Mouse (Mus musculus) left cerebral cortex, adult 9 months (tissue): ENCODE results near the gene Gm20431.

Experiments used
- DNase-seq, 2 experiments: peaks; one replicate each; pipeline ENCODE4 v3.0.0; 2022; ENCODE audit warnings: low spot score in 2 of 2

The Gm20431 gene

GRCm38 (mm10) chr2:167599195-167599594 lies 62.1 kb downstream of the Gm20431 start:
- DNase-seq, result no peak

DNA sequence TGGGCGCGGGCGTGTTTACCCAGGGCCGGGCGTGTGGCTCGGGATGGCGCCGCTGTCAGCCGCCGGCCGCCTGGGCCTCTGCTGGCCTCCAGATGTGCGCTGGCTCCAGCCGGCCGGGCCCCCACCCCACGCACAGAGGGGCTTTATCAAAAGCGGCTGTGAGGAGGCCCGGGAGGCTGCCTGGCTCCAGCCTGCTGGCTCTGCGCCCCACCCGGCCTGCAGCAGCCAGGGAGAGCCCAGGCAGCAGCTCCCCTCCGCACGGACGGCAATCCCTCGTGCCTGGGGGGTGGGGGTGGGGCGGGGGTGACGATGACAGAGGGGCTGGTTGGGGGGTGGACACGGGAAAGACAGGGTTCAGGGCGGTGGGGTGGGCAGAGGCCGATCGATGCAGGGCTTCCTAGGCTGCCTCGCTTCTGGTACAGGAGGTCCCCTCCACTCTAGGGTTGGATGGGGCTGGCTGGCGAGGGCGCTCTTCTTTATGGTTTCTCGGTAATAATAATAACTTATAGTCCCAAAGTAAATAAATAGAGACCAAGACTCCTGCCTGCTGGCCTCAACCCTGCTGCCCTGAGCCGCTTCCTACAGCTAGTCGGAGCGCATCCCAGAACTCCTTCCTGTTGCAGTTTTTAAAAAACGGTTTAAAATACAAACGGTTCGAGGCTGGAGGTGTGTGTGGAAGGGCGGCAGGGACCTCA lies 63.7 kb downstream of the Gm20431 start:
- no peak for DNase-seq

- DNase-seq, result no peak
Measured at GRCm38 (mm10) chr2:167596726-167597491, 64.4 kb downstream of the Gm20431 start.

- no peak for DNase-seq
Measured at GRCm38 (mm10) chr2:167596262-167596661, 65.0 kb downstream of the Gm20431 start.

DNA sequence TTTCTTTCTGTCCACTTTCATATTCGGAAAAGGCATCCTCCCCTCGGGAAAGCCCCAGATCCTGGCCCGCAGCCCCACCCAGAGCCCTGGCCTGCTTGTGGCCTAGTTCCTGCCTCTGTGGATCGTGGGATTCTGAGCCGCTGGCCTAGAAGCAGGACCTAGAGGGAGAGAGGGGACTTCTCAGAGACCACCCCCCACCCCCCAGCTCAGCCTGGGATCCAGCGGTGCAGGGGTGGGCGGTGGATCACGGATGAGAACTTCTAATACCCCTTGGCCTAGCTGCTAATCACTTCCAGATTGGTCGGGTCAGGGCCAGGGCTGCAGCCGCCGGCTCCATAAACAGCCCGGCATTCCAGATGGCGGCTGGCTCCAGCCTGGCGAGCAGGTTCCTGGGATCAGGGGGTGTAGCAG lies 65.5 kb downstream of the Gm20431 start:
- DNase-seq, result no peak

- DNase-seq, result peak; percentile 42 to 57
Measured at GRCm38 (mm10) chr2:167594444-167594934, 66.8 kb downstream of the Gm20431 start.

GRCm38 (mm10) chr2:167593551-167594250 lies 67.6 kb downstream of the Gm20431 start:
- DNase-seq, result no peak

DNA sequence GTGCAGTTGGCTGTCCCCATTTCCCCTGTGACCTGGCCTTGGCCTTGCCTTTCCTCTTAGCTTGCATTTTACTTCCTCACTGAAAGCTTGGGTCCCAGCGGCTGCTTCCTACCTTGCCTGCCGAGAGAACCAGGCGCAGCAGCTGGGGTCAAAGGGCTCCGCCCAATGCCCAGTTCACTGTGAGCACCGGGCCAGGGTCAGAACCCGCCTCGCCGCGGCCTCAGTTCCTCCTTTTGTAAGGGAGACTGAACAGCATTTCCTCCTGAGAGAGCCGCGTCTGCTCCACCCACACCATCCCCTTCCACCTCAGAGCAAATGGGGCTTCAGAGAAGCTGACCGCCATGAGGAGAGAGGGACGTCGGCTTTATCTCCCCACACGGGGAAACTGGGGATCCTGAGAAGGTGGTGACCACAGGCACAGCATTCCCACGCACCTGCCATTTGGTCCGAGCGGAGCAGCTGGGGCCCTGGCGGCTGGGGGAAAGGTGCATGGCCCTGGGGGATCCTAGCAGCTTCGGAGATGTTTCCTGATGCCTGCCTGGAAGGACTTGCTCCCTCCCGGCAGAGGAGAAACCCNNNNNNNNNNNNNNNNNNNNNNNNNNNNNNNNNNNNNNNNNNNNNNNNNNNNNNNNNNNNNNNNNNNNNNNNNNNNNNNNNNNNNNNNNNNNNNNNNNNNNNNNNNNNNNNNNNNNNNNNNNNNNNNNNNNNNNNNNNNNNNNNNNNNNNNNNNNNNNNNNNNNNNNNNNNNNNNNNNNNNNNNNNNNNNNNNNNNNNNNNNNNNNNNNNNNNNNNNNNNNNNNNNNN lies 72.3 kb downstream of the Gm20431 start:
- peak in 1 of 2 experiments; percentile 30 for DNase-seq

DNA sequence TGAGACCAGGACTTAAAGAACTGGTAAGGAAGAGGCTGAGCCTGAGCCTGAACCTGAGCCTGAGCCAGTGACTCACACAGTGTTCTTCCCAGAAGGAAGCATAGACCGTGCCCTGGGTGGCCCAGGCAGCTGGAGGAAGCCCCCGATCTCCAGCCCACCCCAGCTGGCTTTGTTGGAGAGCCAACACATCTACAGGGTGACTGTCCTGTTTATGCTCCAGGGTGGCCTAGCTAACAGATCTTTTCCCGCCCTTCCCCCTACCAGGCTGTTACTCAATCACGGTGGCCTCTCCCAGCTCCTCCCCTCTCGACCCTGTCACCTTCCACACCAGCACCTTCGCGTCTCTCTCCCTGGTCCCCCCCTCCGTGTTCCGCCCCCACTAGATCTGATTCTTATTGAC lies 74.3 kb downstream of the Gm20431 start:
- no peak for DNase-seq

- no peak for DNase-seq
Measured at GRCm38 (mm10) chr2:167586041-167586440, 75.3 kb downstream of the Gm20431 start.

DNA sequence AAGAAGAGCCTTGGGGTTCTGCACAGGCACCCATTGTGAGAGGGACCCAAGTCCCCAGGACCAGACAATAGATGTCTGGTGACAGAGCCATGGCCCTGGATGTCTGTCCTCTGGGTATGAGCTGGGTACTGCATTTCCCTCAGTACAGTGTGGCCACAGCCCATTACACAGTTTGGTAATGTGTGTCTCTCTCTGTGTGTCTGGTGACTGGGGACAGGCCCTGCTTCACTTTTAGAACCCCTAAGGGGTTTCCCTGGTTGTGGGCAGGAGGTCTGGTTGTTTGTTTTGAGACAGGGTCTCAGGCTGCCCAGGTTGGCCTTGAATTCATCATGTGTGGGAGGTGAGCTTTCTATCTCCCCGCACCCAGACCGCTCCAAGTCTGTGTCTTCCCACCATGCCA lies 76.0 kb downstream of the Gm20431 start:
- DNase-seq, result no peak

- no peak for DNase-seq
Measured at GRCm38 (mm10) chr2:167583161-167583952, 77.9 kb downstream of the Gm20431 start.

- no peak for DNase-seq
Measured at GRCm38 (mm10) chr2:167578521-167578920, 82.8 kb downstream of the Gm20431 start.

DNA sequence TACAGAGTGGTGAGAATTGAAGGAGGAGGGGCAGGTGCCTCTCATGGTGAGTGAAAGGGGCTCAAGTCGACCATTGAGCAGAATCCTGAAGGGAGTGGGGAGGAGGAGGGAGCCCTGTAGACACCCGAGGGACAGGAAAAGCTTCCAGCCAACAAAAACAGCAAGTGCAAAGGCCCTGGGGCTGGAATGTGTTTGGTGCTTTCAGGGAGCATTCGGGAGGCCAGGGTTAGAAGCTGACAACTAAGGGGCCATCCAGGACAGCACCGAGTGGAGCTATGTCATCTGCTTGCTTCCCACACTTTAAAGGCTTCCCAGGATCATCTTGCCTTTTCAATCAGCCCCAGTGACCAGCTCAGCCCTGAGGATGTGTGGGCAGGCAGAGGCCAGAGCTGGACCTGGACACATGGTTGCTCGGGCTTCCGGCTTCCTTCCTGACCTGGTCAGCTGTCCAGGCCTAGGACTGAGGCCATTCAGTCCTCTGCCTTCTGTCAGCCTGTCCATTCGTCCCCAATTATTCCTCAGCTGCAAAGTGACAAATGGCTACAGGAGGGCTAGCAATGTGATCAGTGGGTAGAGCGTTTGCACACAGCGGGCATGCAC lies 84.0 kb downstream of the Gm20431 start:
- no peak for DNase-seq

DNA sequence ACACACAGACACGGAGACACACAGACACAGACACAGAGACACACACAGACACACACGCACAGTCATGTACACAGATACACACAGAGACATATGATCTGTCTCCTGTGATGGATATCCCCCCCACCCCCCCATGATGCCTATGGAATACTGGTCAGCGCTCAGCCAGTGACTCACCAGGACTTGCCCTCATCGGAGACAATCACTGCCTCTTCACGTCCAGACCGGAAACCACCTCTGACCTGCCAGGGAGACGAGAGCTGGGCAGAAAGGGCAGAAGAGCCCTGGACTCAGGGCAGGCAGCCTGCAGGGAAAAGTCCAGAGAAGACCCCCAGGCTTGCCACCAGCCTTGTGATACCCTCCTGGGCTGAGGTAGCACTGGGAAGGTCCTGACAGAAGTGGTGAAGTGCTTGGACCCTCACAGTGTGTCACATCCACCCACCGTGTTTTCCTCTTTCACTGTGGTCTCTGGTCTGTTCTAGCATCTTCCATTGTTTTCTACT lies 85.1 kb downstream of the Gm20431 start:
- no peak for DNase-seq

- no peak for DNase-seq
Measured at GRCm38 (mm10) chr2:167575581-167575980, 85.7 kb downstream of the Gm20431 start.

DNA sequence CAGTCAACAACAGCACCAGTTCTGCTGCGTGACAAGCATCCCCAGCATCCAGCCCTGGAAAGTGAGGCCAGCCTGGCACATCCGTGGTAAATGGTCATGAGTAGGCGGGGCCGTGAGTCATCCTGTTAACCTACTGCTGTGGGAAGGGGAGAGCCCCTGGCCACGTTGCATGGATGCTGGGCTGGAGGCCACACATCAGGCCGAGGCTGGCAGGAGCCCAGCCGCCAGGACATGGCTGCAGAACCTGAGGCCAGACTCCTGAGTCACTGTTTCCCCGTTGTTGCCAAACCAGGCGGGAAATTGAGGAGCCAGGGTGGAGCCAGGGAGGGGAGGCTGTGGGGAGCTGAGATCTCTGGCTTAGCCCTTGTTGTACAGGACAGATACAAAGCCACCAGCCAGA lies 86.5 kb downstream of the Gm20431 start:
- no peak for DNase-seq

DNA sequence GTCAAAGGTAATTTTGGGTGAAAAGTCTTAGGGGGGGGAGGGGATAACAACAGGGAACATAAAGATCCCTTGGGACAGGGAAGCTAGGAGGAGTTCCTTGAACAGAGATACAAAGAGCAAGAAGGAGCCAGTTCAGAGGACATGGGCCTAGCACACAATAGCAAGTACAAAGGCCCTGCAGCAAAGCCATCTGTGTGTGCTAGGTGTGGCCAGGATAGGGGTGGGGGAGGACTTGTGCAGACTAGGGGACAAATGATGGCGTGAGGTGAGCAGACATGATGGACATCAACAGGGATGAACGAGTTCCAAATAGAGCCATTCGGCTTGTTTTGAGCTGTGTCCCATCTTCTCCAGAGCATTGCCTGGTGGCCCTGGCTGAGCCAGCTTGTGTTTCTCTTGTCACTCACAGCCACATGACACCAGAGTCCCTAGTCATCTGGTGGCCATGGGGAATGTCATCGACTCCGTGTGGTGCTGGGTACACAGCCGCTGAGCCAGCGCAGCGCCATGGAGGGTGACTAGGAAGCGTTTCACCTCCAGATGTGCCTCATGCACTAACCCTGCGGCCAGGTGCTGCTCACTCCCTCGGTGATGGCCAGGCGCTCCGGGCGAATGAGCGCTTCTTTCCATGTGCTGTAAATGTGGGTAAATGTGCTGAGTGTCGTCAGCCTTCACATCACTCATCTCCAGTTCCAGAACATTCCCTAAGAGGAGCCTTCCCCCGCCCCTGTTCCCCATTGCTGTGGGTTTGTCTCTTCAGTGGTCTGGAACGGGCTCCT lies 89.7 kb downstream of the Gm20431 start:
- DNase-seq, result no peak

DNA sequence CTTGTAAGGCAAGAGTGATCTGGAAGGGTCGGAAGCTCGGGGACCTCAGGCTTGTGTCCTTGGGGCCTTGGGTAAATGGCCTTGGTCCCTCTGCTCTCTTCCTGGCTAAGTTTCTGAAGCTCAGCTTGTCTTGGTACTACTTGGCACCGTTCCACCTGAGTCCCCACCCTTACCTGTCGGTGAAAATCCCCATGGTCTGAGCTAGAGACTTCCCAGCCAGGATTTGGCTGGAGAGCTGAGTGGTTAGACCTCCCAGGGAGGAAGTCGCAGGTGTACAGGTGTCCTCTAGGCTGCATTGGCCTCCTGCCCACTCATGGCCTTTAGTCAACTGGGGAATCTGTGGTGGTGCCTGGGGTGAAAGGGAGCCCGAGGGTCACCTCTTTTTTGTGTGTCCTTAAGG lies 90.5 kb downstream of the Gm20431 start:
- no peak for DNase-seq
